Mouse (Mus musculus) frontal cortex, adult (tissue): ENCODE data around the gene Gm8897.
"Not testable (repeated sequence)": the region's sequence is repeated elsewhere in the genome, so short reads cannot be mapped to it uniquely, and the experiment has no call there.

ENCODE experiments used
- ATAC-seq: cut with Nextera tagmentation; 2 replicates; pipeline ENCODE4 v1.9.2; 2017; ENCODE audit warnings: mild to moderate bottlenecking, moderate library complexity, mixed read lengths; ENCODE audit not compliant: low TSS enrichment

The Gm8897 gene

GRCm38 (mm10) chr5:11416118-11416517, at the start of gene Gm8897:
Gene Gm8897, plus strand, starts transcription at chr5:11416418.
- not testable (repeated sequence) for ATAC-seq

GRCm38 (mm10) chr5:11416691-11417090, 473 bp downstream of the Gm8897 start:
- ATAC-seq: not testable (repeated sequence)
